Mouse (Mus musculus) erythroblast, adult 5-6 weeks (primary cell): ENCODE measurements around the gene Lhb. TPM values are rescaled to one million over a fixed set of nuclear protein-coding genes. Genes with fewer than 3 reads are reported as not detected.

ENCODE experiments used
- ATAC-seq: replicated peaks from 2 replicates; pipeline ENCODE4 v1.8.0; 2016; ENCODE audit warnings: moderate number of reproducible peaks, mild to moderate bottlenecking, moderate TSS enrichment, inconsistent platforms; ENCODE audit not compliant: poor library complexity, low FRiP score, severe bottlenecking
- total RNA-seq, 2 experiments: library from RNA; stranded (forward) in 1 of 2; stranded (reverse) in 1 of 2; fragments of 150-400 nt in 1 of 2; fragments of 200-764, 138-1000 nt in 1 of 2; gene quantifications; 2 replicates each; pipeline versions ENCODE4 v1.2.3 to v1.2.4; 2015 to 2017; ENCODE audit warnings: low replicate concordance in 2 of 2

Lhb gene
- total RNA-seq, 2 experiments from 2014 or later: not detected

DNA sequence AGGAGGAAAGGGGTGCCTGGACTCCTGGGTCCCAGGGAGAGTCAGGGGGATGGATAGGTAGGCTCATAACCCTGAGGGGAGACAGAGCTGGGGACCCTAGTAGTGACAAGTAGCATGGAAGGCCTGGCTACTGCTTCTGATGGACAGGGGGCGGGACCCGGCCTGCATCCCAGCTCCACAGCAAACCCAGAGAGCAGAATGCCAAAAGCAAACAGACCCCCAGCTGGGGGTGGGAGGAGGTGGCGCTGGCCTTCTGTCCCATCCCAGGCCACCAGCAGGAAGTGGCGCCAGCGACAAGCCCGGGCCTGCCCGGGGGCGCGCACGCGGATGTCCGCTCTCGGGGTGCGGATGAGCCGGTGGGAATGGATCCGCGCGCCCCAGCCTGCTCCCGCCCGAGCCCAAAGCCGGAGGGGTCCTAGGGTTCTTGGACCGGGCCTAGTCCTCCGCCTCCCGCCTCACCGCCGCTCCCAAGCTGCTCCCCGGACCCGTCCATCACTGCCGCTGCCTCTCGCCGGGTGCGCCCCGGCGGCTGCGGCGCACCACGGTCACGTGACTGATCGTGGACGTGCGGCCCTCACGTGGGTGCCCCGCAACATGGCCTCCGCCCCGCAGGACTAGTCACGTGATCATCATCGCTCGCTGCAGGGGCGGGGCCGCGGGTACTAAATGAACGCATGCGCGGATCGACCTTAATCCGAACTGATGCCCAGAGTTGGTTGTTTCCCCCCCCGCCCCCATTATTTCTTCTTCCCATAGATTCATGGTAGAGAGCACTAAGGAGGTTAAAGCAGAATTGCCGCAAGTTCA is 45.9 kb downstream of the Lhb start, which contains the start of gene Bax:
TSS of gene Bax (minus strand) at position 616 of the 807 bp plus-strand sequence.
- peak; percentile 82 for ATAC-seq

DNA sequence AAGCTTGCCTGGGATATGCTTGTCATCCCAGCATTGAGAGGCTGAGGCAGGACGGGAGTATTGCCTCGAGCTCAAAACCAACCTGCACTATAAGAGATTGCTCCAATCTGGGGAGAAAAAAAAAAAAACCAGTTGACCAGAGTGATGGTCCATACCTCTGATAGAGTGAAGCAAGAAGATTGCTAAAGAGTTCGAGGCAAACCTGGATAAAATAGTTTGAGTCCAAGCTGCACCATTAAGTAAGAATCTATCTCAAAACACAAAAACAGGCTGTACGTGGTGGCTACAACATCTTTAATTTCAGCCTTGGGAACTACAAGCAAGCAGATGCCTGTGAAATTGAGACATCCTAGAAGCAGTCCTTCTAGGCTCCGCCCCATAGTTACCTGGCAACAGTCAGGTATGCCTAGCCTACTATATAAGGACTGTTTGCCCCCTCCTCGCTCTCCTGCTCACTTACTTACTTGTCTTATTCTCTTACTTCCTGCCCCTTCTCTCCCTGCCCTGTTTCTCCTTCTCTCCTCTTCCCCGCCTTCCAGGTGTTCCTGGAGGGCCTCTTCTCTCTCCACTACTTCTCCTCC is 46.6 kb downstream of the Lhb start:
- ATAC-seq: no peak; the same call in 1 of the 2 replicates

DNA sequence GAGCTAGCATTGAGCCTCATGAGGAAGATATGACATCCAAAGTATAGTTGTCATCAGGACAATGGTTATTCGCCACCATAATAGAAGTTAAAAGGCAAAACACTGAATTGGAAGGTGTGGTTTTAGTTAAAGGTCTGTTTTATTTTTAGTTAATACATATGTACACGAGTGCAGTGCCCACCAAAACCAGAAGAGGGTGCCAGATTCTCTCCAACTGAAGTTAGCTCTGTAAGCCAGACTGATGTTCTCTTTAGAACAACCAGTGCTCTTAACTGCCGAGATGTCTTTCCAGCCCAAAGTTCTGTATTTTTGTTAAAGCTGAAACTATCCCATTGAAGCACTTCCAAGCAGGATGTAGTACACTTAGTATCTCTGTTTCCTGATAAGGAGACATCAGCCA is 50.2 kb downstream of the Lhb start:
- ATAC-seq: peak; percentile 64

Other genes with a start within 250 kb of the Lhb start
Only the 30 nearest of the 33 such genes appear.
- gene Ccdc155, start 215.9 kb upstream of the Lhb start, total RNA-seq (2015; ENCODE audit: low replicate concordance): not detected in 2 replicates
- gene Ccdc155, start 215.9 kb upstream of the Lhb start, total RNA-seq (2017; ENCODE audit: low replicate concordance): not detected in 2 replicates
- 6.3 and 20.8 TPM in 2 replicates for gene Dkkl1, start 208.7 kb upstream of the Lhb start, total RNA-seq (2015; ENCODE audit: low replicate concordance)
- 0.56 TPM in 1 of 2 replicates, not detected in the other for gene Dkkl1, start 208.7 kb upstream of the Lhb start, total RNA-seq (2017; ENCODE audit: low replicate concordance)
- not detected in 2 replicates for gene Tead2, start 205.1 kb upstream of the Lhb start, total RNA-seq (2015; ENCODE audit: low replicate concordance)
- 0.42 and 0.51 TPM in 2 replicates for gene Tead2, start 205.1 kb upstream of the Lhb start, total RNA-seq (2017; ENCODE audit: low replicate concordance)
- 38.9 and 50.1 TPM in 2 replicates for gene Cd37, start 181.7 kb upstream of the Lhb start, total RNA-seq (2015; ENCODE audit: low replicate concordance)
- 18.7 and 20.7 TPM in 2 replicates for gene Cd37, start 181.7 kb upstream of the Lhb start, total RNA-seq (2017; ENCODE audit: low replicate concordance)
- gene Slc6a16, start 179.7 kb upstream of the Lhb start, total RNA-seq (2015; ENCODE audit: low replicate concordance): not detected in 2 replicates
- not detected in 2 replicates for gene Slc6a16, start 179.7 kb upstream of the Lhb start, total RNA-seq (2017; ENCODE audit: low replicate concordance)
- not detected in 2 replicates for gene Slc6a21, start 143.3 kb upstream of the Lhb start, total RNA-seq (2015; ENCODE audit: low replicate concordance)
- gene Slc6a21, start 143.3 kb upstream of the Lhb start, total RNA-seq (2017; ENCODE audit: low replicate concordance): not detected in 2 replicates
- gene Trpm4, start 87.0 kb upstream of the Lhb start, total RNA-seq (2015; ENCODE audit: low replicate concordance): 0.42 TPM in 1 of 2 replicates, not detected in the other
- gene Trpm4, start 87.0 kb upstream of the Lhb start, total RNA-seq (2017; ENCODE audit: low replicate concordance): not detected in 2 replicates
- not detected in 2 replicates for gene Hrc, start 85.5 kb upstream of the Lhb start, total RNA-seq (2015; ENCODE audit: low replicate concordance)
- gene Hrc, start 85.5 kb upstream of the Lhb start, total RNA-seq (2017; ENCODE audit: low replicate concordance): not detected in 2 replicates
- gene Ppfia3, start 53.8 kb upstream of the Lhb start, total RNA-seq (2015; ENCODE audit: low replicate concordance): 1.9 TPM in 1 of 2 replicates, not detected in the other
- 0.26 TPM in 1 of 2 replicates, not detected in the other for gene Ppfia3, start 53.8 kb upstream of the Lhb start, total RNA-seq (2017; ENCODE audit: low replicate concordance)
- 1.5 TPM in 1 of 2 replicates, not detected in the other for gene Lin7b, start 50.2 kb upstream of the Lhb start, total RNA-seq (2015; ENCODE audit: low replicate concordance)
- gene Lin7b, start 50.2 kb upstream of the Lhb start, total RNA-seq (2017; ENCODE audit: low replicate concordance): 5.4 TPM in 1 of 2 replicates, not detected in the other
- gene Snrnp70, start 25.1 kb upstream of the Lhb start, total RNA-seq (2015; ENCODE audit: low replicate concordance): 50.5 and 70.2 TPM in 2 replicates
- 169 and 259 TPM in 2 replicates for gene Snrnp70, start 25.1 kb upstream of the Lhb start, total RNA-seq (2017; ENCODE audit: low replicate concordance)
- gene Kcna7, start 15.2 kb upstream of the Lhb start, total RNA-seq (2015; ENCODE audit: low replicate concordance): not detected in 2 replicates
- not detected in 2 replicates for gene Kcna7, start 15.2 kb upstream of the Lhb start, total RNA-seq (2017; ENCODE audit: low replicate concordance)
- not detected in 2 replicates for gene Ntf5, start 7.1 kb upstream of the Lhb start, total RNA-seq (2015; ENCODE audit: low replicate concordance)
- not detected in 2 replicates for gene Ntf5, start 7.1 kb upstream of the Lhb start, total RNA-seq (2017; ENCODE audit: low replicate concordance)
- 11.7 and 13.2 TPM in 2 replicates for gene Gys1, start 14.0 kb downstream of the Lhb start, total RNA-seq (2015; ENCODE audit: low replicate concordance)
- gene Gys1, start 14.0 kb downstream of the Lhb start, total RNA-seq (2017; ENCODE audit: low replicate concordance): 4.6 and 8.9 TPM in 2 replicates
- 54.1 and 63.4 TPM in 2 replicates for gene Ruvbl2, start 17.3 kb downstream of the Lhb start, total RNA-seq (2015; ENCODE audit: low replicate concordance)
- 23.1 and 50.1 TPM in 2 replicates for gene Ruvbl2, start 17.3 kb downstream of the Lhb start, total RNA-seq (2017; ENCODE audit: low replicate concordance)
- gene Ftl1, start 39.1 kb downstream of the Lhb start, total RNA-seq (2015; ENCODE audit: low replicate concordance): 1,430 and 1,622 TPM in 2 replicates
- 705 and 987 TPM in 2 replicates for gene Ftl1, start 39.1 kb downstream of the Lhb start, total RNA-seq (2017; ENCODE audit: low replicate concordance)
- 8.6 and 12.7 TPM in 2 replicates for gene Bax, start 46.1 kb downstream of the Lhb start, total RNA-seq (2015; ENCODE audit: low replicate concordance)
- gene Bax, start 46.1 kb downstream of the Lhb start, total RNA-seq (2017; ENCODE audit: low replicate concordance): 9.7 and 11.8 TPM in 2 replicates
- not detected in 2 replicates for gene Tulp2, start 61.1 kb downstream of the Lhb start, total RNA-seq (2015; ENCODE audit: low replicate concordance)
- gene Tulp2, start 61.1 kb downstream of the Lhb start, total RNA-seq (2017; ENCODE audit: low replicate concordance): 0.42 TPM in 1 of 2 replicates, not detected in the other
- not detected in 2 replicates for gene Gm45808, start 66.0 kb downstream of the Lhb start, total RNA-seq (2015; ENCODE audit: low replicate concordance)
- gene Gm45808, start 66.0 kb downstream of the Lhb start, total RNA-seq (2017; ENCODE audit: low replicate concordance): not detected in 2 replicates
- gene Dhdh, start 68.0 kb downstream of the Lhb start, total RNA-seq (2015; ENCODE audit: low replicate concordance): 3.3 TPM in 2 replicates
- 2.1 and 2.3 TPM in 2 replicates for gene Dhdh, start 68.0 kb downstream of the Lhb start, total RNA-seq (2017; ENCODE audit: low replicate concordance)
- gene Nucb1, start 89.6 kb downstream of the Lhb start, total RNA-seq (2015; ENCODE audit: low replicate concordance): 83.0 and 88.6 TPM in 2 replicates
- gene Nucb1, start 89.6 kb downstream of the Lhb start, total RNA-seq (2017; ENCODE audit: low replicate concordance): 487 and 671 TPM in 2 replicates
- 1,095 and 1,392 TPM in 2 replicates for gene Ppp1r15a, start 105.4 kb downstream of the Lhb start, total RNA-seq (2015; ENCODE audit: low replicate concordance)
- 1,351 and 1,490 TPM in 2 replicates for gene Ppp1r15a, start 105.4 kb downstream of the Lhb start, total RNA-seq (2017; ENCODE audit: low replicate concordance)
- 1.3 TPM in 1 of 2 replicates, not detected in the other for gene Plekha4, start 105.5 kb downstream of the Lhb start, total RNA-seq (2015; ENCODE audit: low replicate concordance)
- 2.8 and 9.9 TPM in 2 replicates for gene Plekha4, start 105.5 kb downstream of the Lhb start, total RNA-seq (2017; ENCODE audit: low replicate concordance)
- gene Hsd17b14, start 134.1 kb downstream of the Lhb start, total RNA-seq (2015; ENCODE audit: low replicate concordance): not detected in 2 replicates
- gene Hsd17b14, start 134.1 kb downstream of the Lhb start, total RNA-seq (2017; ENCODE audit: low replicate concordance): not detected in 2 replicates
- gene Bcat2, start 149.3 kb downstream of the Lhb start, total RNA-seq (2015; ENCODE audit: low replicate concordance): 5.8 and 9.0 TPM in 2 replicates
- gene Bcat2, start 149.3 kb downstream of the Lhb start, total RNA-seq (2017; ENCODE audit: low replicate concordance): 10.7 and 11.2 TPM in 2 replicates
- not detected in 2 replicates for gene Fgf21, start 194.7 kb downstream of the Lhb start, total RNA-seq (2015; ENCODE audit: low replicate concordance)
- gene Fgf21, start 194.7 kb downstream of the Lhb start, total RNA-seq (2017; ENCODE audit: low replicate concordance): not detected in 2 replicates
- not detected in 2 replicates for gene Fut1, start 196.5 kb downstream of the Lhb start, total RNA-seq (2015; ENCODE audit: low replicate concordance)
- gene Fut1, start 196.5 kb downstream of the Lhb start, total RNA-seq (2017; ENCODE audit: low replicate concordance): not detected in 2 replicates
- not detected in 2 replicates for gene Izumo1, start 201.0 kb downstream of the Lhb start, total RNA-seq (2015; ENCODE audit: low replicate concordance)
- not detected in 2 replicates for gene Izumo1, start 201.0 kb downstream of the Lhb start, total RNA-seq (2017; ENCODE audit: low replicate concordance)
- not detected in 2 replicates for gene Rasip1, start 206.7 kb downstream of the Lhb start, total RNA-seq (2015; ENCODE audit: low replicate concordance)
- gene Rasip1, start 206.7 kb downstream of the Lhb start, total RNA-seq (2017; ENCODE audit: low replicate concordance): not detected in 2 replicates
- gene Mamstr, start 219.2 kb downstream of the Lhb start, total RNA-seq (2015; ENCODE audit: low replicate concordance): not detected in 2 replicates
- gene Mamstr, start 219.2 kb downstream of the Lhb start, total RNA-seq (2017; ENCODE audit: low replicate concordance): not detected in 2 replicates